Mouse (Mus musculus): ENCODE results near the gene Gm20441. TPM values are rescaled to one million over a fixed set of nuclear protein-coding genes. Genes with fewer than 3 reads are reported as not detected.

Gm20441 gene
- total RNA-seq, 2 experiments from 2014 or later: not detected

DNA sequence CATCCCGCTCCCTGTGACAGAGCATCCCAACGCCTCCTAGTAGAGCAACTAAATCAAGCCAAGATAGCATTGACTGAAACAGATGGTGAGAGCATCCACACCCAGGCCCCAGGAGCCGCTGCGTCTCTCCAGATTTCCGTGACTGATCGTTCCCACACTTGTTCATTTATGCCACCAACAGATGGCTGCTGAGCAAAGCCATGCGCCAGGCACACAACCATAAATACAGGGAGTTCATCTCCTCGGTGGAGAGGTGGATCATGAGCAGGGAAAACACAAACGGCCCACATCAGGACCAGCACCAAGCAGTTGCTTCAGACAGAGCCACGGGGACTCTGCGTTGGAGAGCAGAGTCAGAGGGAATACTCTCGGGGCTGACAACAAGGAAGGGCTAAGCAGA lies 37.4 kb downstream of the Gm20441 start:
- DNase-seq (ENCODE audit: extremely low spot score in 1 of 2, low spot score in 2 of 2): peak in 1 of 2 experiments; percentile 63
- intact Hi-C loops (cut with DNase I): loop anchor here (10.0 kb wide), 1 partner anchor 211 kb away; the partner anchor contains the start of gene Gm5134

DNA sequence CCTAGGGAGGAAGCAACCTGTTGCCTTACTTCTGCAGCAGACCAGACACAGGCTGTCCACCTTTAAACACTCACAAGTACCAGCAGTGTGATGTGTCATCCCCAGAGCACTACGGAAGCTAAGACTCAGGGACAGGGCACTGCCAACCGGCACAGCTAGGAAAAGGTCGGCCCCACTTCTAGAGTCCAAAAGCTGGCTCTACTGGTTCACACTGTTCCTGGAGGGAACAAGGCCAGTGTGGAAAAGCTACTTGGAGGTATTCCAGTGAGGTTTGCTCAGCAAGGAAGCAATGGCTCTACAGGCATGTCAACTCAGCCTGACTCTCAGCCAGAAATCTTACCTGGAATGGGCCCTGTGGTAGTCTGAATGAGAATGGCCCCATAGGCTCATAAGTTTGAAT lies 39.9 kb downstream of the Gm20441 start:
- intact Hi-C loops (cut with DNase I): loop anchor here (10.0 kb wide), 1 partner anchor 214 kb away; the partner anchor contains the start of gene Gm5134
- DNase-seq (ENCODE audit: extremely low spot score in 1 of 2, low spot score in 2 of 2): no peak

- intact Hi-C loops (cut with DNase I): no loop called here
- no peak for DNase-seq (ENCODE audit: extremely low spot score in 1 of 2, low spot score in 2 of 2)
Measured at GRCm38 (mm10) chr10:75725449-75725848, 55.3 kb downstream of the Gm20441 start.

Other genes with a start within 250 kb of the Gm20441 start
- gene Lrrc75b, start 220.6 kb downstream of the Gm20441 start, total RNA-seq (2021): 10 to 100 TPM; 21.3 to 27.5 TPM
- 1 to 10 TPM; 1.5 to 4.1 TPM for gene Ggt1, start 219.3 kb downstream of the Gm20441 start, total RNA-seq (2021)
- gene Ggt5, start 191.6 kb downstream of the Gm20441 start, total RNA-seq (2021): 1 to 10 TPM; 2.6 to 3.3 TPM
- gene Susd2, start 136.9 kb downstream of the Gm20441 start, total RNA-seq (2021): 1 to 10 TPM; 3.5 to 3.8 TPM
- 10 to 100 TPM; 83.7 to 84.3 TPM for gene Cabin1, start 16.6 kb downstream of the Gm20441 start, total RNA-seq (2021)
- gene Ddt, start 7.5 kb downstream of the Gm20441 start, total RNA-seq (2021): 10 to 100 TPM; 34.4 to 39.3 TPM
- gene Gstt3, start 460 bp upstream of the Gm20441 start, total RNA-seq (2021): under 1 TPM; 0.61 to 0.71 TPM
- 1 to 10 TPM; 3.8 TPM for gene Gstt1, start 17.6 kb upstream of the Gm20441 start, total RNA-seq (2021)
- gene Gstt4, start 41.6 kb upstream of the Gm20441 start, total RNA-seq (2021): not detected
- gene Gstt2, start 56.5 kb upstream of the Gm20441 start, total RNA-seq (2021): 1 to 10 TPM; 3.5 to 4.6 TPM
- gene Mif, start 79.3 kb upstream of the Gm20441 start, total RNA-seq (2021): 100 to 1,000 TPM; 771 to 828 TPM
- gene Derl3, start 112.5 kb upstream of the Gm20441 start, total RNA-seq (2021): 1 to 10 TPM; 1.5 to 3.0 TPM
- gene Smarcb1, start 140.7 kb upstream of the Gm20441 start, total RNA-seq (2021): 10 to 100 TPM; 92.6 to 100.0 TPM
- gene Chchd10, start 152.2 kb upstream of the Gm20441 start, total RNA-seq (2021): 100 to 1,000 TPM; 155 to 181 TPM
- 1 to 10 TPM; 2.5 to 2.6 TPM for gene Mmp11, start 155.5 kb upstream of the Gm20441 start, total RNA-seq (2021)
- under 1 TPM in 1 of 2 experiments, not detected in 1; 0.49 TPM for gene Gm867, start 159.7 kb upstream of the Gm20441 start, total RNA-seq (2021)
- not detected for gene Vpreb3, start 162.1 kb upstream of the Gm20441 start, total RNA-seq (2021)
- under 1 TPM in 1 of 2 experiments, not detected in 1; 0.16 TPM for gene Gm5134, start 173.6 kb upstream of the Gm20441 start, total RNA-seq (2021)

Measured in left cerebral cortex, postnatal 10 days (tissue).